In genomic region chr13:13983523-13983922, GRCm38 (mm10) we compare ENCODE assay signal across 14 mouse cellular contexts.
"Had no signal": no experiment of that assay in that cellular context is flagged by ENCODE, and none has a peak within 500 bp of the region (broad histone marks: within the 10 kb centered on the region; RNA-seq: fewer than 3 reads in every experiment).

No protein-coding gene starts in this region.

- ATAC-seq: intestine, embryonic 16.5 days; midbrain, embryonic 13.5 days had no signal

- DNase-seq: kidney, adult 8-10 months; kidney, postnatal 36 days; layer of hippocampus, adult 9-11 months; layer of hippocampus, postnatal 36 days; lung, adult 2 months; lung, postnatal 10 days; lung, postnatal 4 days; thymus, adult 2 months; thymus, postnatal 25 days had no signal

- H3K9me3 ChIP-seq: limb, embryonic 15.5 days; midbrain, embryonic 13.5 days; neural tube, embryonic 12.5 days had no signal

- H3K4me1 ChIP-seq: limb, embryonic 15.5 days; neural tube, embryonic 12.5 days had no signal

- H3K27me3 ChIP-seq: limb, embryonic 15.5 days; midbrain, embryonic 13.5 days; neural tube, embryonic 12.5 days had no signal

- H3K4me3 ChIP-seq: limb, embryonic 15.5 days; midbrain, embryonic 13.5 days; neural tube, embryonic 12.5 days had no signal

- H3K4me2 ChIP-seq: limb, embryonic 15.5 days; midbrain, embryonic 13.5 days; neural tube, embryonic 12.5 days had no signal

- H3K36me3 ChIP-seq: neural tube, embryonic 12.5 days had no signal

- H3K27ac ChIP-seq: kidney, postnatal 0 days; limb, embryonic 15.5 days; midbrain, embryonic 13.5 days; neural tube, embryonic 12.5 days had no signal

- H3K9ac ChIP-seq: limb, embryonic 15.5 days; midbrain, embryonic 13.5 days; neural tube, embryonic 12.5 days had no signal
